Mouse (Mus musculus): ENCODE data around the gene Entpd2. TPM values are rescaled to one million over a fixed set of nuclear protein-coding genes. Genes with fewer than 3 reads are reported as not detected.
A peak's percentile ranks its signal among the peaks of the same experiment; 100 is the strongest.

Entpd2 gene
- total and polyA plus RNA-seq, 2 experiments from 2014 or later = 13.5 to 18.2 TPM

- H3K4me3 ChIP-seq (ENCODE audit: low read depth, low read length) = peak within 1 kb of the TSS; percentile 74
- H3K9me3 ChIP-seq (ENCODE audit: low read length) = no peaks in the 10 kb centered on the region
- H3K4me1 ChIP-seq (ENCODE audit: insufficient read depth) = peaks cover 4% of the 10 kb centered on the region
- peak; percentile 97 for ATAC-seq
- peak; percentile 96 for DNase-seq
- H3K4me2 ChIP-seq (ENCODE audit: low read depth) = peak within 1 kb of the TSS; percentile 80
- H3K27me3 ChIP-seq (ENCODE audit: insufficient read depth, low read length) = no peaks in the 10 kb centered on the region; the same call in 1 of the 2 replicates
- peak; percentile 96 for TF ChIP-seq CTCF (IDR thresholded peaks at IDR 0.05; ENCODE audit: low read depth)
- peak within 1 kb of the TSS; percentile 86 for H3K27ac ChIP-seq (ENCODE audit: low read depth, low read length)
- WGBS = under 1% methylated on average over 86 of the region's 89 CpGs
- peaks cover 12% of the 10 kb centered on the region for H3K36me3 ChIP-seq (ENCODE audit: insufficient read depth)
- H3K9ac ChIP-seq = peak within 1 kb of the TSS; percentile 87
Observed at GRCm38 (mm10) chr2:25428442-25429236, 33.0 kb downstream of the Entpd2 start, which contains the start of gene Abca2. Gene Abca2, plus strand, starts transcription at chr2:25428703.

- Histone ChIP-seq H3K27ac (ENCODE audit: low read depth, low read length) (peak overlapping the region; percentile 86; the same call in 1 of the 2 replicates), H3K4me1 (ENCODE audit: insufficient read depth) (peaks cover 4% of the 10 kb centered on the region), H3K36me3 (ENCODE audit: insufficient read depth) (peaks cover 18% of the 10 kb centered on the region), H3K27me3 (ENCODE audit: insufficient read depth, low read length) (no peaks in the 10 kb centered on the region; the same call in 1 of the 2 replicates), H3K4me3 (ENCODE audit: low read depth, low read length) (peak overlapping the region; percentile 74), H3K4me2 (ENCODE audit: low read depth) (peak overlapping the region; percentile 80), H3K9ac (peak overlapping the region; percentile 87), H3K9me3 (ENCODE audit: low read length) (no peaks in the 10 kb centered on the region)
- no peak for TF ChIP-seq CTCF (IDR thresholded peaks at IDR 0.05; ENCODE audit: low read depth)
- 39% methylated on average over 5 of the region's 5 CpGs for WGBS
- ATAC-seq (no peak), DNase-seq (no peak)
Observed at GRCm38 (mm10) chr2:25429435-25430180, 33.9 kb downstream of the Entpd2 start.

- no peak overlapping the region for H3K4me3 ChIP-seq (ENCODE audit: low read depth, low read length)
- DNase-seq = no peak
- 0 out of 2 replicates have a peak overlapping the region, but pooled peaks have one; percentile 80 for H3K4me2 ChIP-seq (ENCODE audit: low read depth)
- 62% methylated on average over 17 of the region's 17 CpGs for WGBS
- H3K27ac ChIP-seq (ENCODE audit: low read depth, low read length) = no peak overlapping the region
- no peak for ATAC-seq
- H3K36me3 ChIP-seq (ENCODE audit: insufficient read depth) = peaks cover 27% of the 10 kb centered on the region
- no peak overlapping the region; the same call in 1 of the 2 replicates for H3K9ac ChIP-seq
- peaks cover 4% of the 10 kb centered on the region for H3K4me1 ChIP-seq (ENCODE audit: insufficient read depth)
- no peaks in the 10 kb centered on the region; the same call in 1 of the 2 replicates for H3K27me3 ChIP-seq (ENCODE audit: insufficient read depth, low read length)
- no peak for TF ChIP-seq CTCF (IDR thresholded peaks at IDR 0.05; ENCODE audit: low read depth)
- H3K9me3 ChIP-seq (ENCODE audit: low read length) = no peaks in the 10 kb centered on the region
Observed at GRCm38 (mm10) chr2:25430395-25431233, 34.9 kb downstream of the Entpd2 start.

DNA sequence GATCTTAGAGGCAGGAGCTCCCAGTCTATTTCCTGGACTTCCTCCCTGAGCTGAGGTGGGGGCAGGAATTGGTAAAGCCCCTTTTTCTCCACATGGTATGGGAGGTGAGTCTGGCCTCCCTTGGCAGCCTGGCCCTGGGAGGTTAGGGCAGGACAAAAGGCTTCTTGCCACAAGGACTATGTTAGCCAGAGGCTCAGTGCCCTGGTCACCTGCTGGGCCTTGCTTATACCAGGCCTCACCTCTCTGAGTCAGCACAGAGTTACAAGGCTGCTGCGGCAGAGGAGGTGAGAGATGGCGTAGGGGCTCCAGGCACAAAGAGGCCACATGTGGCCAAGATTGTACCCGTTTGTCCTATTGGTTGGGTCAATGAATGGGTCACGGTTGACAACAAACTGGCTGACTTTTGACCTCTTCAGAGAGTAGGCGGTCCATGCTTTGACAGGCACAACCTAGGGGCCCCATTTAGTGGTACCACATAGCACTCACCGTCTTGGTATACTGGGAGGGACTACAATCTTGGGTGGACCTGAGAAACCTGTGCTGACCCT, 35.7 kb downstream of the Entpd2 start:
- DNase-seq = no peak
- H3K4me1 ChIP-seq (ENCODE audit: insufficient read depth) = peaks cover 4% of the 10 kb centered on the region
- ATAC-seq = no peak
- no peak overlapping the region for H3K4me2 ChIP-seq (ENCODE audit: low read depth)
- 73% methylated on average over 6 of the region's 6 CpGs for WGBS
- no peak overlapping the region for H3K4me3 ChIP-seq (ENCODE audit: low read depth, low read length)
- no peaks in the 10 kb centered on the region for H3K27me3 ChIP-seq (ENCODE audit: insufficient read depth, low read length)
- TF ChIP-seq CTCF (IDR thresholded peaks at IDR 0.05; ENCODE audit: low read depth) = no peak
- H3K9me3 ChIP-seq (ENCODE audit: low read length) = no peaks in the 10 kb centered on the region
- H3K36me3 ChIP-seq (ENCODE audit: insufficient read depth) = peaks cover 35% of the 10 kb centered on the region
- no peak overlapping the region for H3K27ac ChIP-seq (ENCODE audit: low read depth, low read length)
- H3K9ac ChIP-seq = no peak overlapping the region

GRCm38 (mm10) chr2:25432326-25433098, 36.8 kb downstream of the Entpd2 start:
- no peak for TF ChIP-seq CTCF (IDR thresholded peaks at IDR 0.05; ENCODE audit: low read depth)
- Histone ChIP-seq H3K4me1 (ENCODE audit: insufficient read depth) (peaks cover 4% of the 10 kb centered on the region), H3K27me3 (ENCODE audit: insufficient read depth, low read length) (no peaks in the 10 kb centered on the region), H3K4me2 (ENCODE audit: low read depth) (no peak overlapping the region), H3K4me3 (ENCODE audit: low read depth, low read length) (no peak overlapping the region), H3K9ac (no peak overlapping the region), H3K36me3 (ENCODE audit: insufficient read depth) (peaks cover 46% of the 10 kb centered on the region), H3K27ac (ENCODE audit: low read depth, low read length) (no peak overlapping the region), H3K9me3 (ENCODE audit: low read length) (no peaks in the 10 kb centered on the region)
- DNase-seq (no peak), ATAC-seq (no peak)
- WGBS = 87% methylated on average over 11 of the region's 11 CpGs
